Mouse (Mus musculus) kidney, postnatal 10 days (tissue): ENCODE data around the gene Nup54.

Experiments
- DNase-seq: peaks from one replicate; pipeline ENCODE4 v3.0.0; 2021; ENCODE audit warnings: mixed read lengths

The Nup54 gene

DNA sequence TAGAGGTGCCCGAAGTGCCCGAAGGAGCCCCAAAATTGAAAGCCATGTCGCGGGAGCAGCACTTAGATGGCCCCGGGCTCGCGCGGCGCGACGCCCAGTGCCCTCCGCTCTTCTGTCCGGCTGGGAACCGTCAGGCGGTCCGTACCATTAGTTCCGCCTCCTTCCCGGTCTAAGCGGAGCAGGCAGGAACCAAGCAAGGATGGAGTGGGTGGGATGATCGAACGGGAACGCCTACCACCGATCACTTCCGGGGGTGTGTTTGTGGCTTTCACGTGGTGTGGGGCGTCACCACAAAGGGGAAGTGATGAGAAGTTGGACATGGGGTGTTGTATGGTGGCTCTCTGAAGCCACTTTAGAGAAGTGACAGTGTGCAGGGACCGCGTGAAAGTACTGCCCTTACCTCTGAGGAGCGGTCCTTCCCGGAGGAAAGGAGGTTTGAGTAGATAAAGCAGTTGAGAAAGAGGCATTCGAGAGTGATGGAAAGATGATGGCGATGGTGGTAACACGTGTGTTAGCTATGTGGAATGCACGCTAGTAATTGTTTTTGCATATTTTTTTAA lies at the start of gene Nup54:
Nup54 (minus strand) TSS at position 195 of the 560 bp plus-strand sequence.
- peak; percentile 96 for DNase-seq

DNA sequence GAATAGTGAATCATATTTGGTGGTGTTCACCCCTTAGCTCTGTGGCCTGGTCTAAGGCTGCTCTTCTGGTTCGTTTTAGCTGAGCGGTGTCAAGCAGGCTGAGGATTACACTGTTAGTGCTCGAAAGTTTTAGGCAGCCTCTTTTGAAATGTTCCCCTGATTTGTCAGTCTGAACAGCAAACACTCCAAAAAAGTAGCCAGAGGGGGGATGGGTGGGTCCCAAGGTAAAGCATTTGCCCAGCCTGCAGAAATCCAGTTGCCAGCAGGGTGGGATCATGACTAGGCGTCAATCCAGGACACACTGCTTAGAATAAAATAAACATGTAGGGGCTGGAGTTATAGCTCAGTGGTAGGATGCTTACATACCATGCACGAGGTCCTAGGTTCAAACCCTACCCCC lies 37.8 kb upstream of the Nup54 start:
- no peak for DNase-seq

DNA sequence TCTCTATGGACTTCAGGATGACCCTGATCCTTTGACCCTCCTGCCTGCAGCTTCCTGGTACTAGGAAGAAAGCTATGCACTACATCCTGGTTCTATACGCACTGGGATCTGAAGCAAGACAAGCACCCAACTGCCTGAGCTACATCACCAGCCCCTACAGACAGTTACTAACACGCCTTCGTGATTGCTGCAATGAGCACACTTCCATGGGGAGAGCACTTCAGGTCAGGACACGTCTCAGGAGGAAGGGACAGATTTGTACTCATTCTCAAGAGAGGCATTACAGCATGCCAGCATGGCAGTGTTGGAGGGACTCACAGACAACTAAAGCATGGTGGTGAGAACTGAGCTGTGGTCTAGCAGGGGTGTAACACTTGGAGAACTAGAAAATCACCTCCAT lies 36.5 kb upstream of the Nup54 start:
- no peak for DNase-seq

DNA sequence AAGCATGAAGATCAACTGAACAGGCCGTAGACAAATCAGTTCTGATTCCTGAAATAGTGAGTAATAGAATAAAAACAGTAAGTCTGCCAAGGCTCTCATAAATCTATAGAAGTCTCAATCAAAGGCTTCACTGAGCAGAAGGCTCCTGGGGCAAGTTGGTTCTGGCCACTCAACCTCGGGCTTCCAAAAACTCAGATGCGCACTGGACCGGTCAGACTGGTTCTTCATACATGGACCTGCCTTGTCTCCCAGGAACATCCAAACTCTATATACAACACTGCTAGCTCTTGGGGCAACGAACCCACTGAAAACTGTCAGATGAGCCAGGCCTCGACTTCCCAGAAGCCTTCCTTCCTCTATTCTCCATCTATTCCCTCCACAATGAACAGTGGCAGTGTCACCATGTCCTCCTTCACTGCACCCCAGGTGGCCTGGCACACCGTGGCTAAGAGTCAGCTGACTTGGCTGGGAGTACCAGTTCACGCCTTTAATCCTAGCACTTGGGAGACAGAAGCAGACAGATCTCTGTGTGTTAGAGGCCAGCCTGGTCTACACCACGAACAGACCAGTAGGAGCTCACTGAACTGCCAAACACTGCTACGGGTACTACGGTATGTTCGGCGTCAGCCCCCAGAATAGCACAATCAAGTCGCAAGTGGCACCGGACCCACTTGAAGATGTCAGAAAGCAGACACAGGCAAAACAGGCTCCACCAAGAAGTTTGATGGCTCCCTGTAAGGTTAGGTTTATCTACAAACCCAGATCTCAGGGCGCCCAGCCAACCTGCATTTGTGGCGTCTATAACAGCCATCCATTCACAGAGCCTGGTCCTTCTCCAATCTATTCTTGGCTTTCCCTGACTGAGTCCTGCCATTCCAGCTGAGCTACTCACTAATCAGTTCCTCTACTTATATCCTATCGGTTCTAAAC lies 34.4 kb upstream of the Nup54 start:
- peak; percentile 19 for DNase-seq

DNA sequence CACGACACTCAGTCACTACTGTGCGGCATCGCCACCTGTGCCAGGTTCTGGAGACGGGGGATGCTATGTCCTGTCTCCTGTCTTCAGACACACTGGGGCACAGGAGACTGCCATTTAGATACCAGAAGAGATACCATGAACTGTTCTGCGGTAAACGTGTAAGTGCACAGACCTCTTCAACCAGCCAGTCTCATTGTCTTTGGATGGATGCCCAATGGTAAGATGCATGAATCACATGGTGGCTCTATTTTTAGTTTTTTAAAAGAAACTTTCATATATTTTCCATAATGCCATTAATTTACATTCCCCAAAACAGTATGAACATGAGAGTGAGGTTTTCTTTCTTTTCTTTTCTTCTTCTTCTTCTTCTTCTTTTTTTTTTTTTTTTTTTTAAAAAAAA lies 33.2 kb upstream of the Nup54 start:
- no peak for DNase-seq

DNA sequence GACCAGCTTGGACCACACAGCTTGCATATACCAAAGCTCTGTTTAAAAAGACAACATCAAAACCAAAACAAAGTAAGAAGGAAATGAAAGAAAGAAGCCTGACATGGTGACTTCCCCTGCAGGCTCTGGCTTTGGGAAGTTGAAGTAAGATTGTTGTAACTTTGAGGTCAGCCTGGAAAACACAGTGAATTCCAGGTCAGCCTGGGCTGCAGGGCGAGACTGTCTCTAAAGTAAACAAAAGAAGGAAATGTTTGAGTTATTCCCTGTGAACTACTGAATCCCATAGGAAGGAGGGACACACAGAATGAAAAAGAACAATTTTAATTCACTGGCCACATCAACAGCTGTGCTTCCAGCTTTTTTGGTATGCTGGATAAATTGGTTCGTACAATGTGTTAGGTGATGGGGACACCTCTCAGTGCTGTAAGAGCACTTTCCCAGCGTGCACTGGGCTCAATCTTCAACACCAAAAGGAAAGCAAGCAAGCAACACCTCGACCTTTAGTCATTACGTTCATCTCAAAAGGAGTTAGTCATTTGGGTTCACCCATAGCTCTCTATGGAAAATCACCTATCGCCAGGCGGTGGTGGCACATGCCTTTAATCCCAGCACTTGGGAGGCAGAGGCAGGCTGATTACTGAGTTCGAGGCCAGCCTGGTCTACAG lies 32.2 kb upstream of the Nup54 start:
- DNase-seq, result peak; percentile 42

DNA sequence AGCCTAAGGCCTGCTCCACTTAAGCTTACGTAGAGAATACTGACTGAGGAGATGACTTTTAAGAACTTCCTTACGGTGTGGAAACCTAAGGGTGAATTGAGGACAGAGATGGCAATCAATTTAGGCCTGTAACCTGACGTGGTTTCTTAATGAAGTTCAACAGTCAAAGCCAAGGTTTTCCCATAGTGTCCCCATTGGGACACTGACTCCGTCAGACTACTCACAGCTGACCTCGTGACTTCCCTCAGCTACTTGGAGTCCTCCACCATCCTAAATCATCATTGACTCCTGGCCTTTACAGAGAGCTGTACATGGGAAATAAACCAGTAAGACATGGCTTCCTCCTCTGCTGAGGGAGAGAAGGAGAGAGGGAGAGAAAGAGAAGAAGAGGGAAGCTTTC lies 30.5 kb upstream of the Nup54 start:
- DNase-seq, result peak; percentile 19

DNA sequence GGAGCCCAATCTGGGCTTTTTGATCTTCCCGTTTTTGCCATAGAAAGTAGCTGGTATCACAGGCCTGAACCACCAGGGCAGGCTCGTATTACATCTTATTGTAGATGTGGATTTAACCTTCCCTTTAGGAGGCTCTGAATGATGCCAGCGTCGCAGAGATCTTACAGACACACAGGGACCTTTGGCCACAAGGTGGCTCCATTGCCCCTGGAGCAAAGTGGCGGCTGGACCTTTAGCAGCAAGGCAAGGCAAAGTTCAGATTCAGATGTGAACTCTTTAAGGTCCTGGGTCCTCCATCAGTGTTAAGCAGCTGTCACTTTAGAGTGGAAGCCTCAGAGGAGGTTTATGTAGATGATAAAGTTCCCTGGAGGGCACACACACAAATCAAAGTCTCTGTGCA lies 26.3 kb upstream of the Nup54 start:
- peak; percentile 86 for DNase-seq

DNA sequence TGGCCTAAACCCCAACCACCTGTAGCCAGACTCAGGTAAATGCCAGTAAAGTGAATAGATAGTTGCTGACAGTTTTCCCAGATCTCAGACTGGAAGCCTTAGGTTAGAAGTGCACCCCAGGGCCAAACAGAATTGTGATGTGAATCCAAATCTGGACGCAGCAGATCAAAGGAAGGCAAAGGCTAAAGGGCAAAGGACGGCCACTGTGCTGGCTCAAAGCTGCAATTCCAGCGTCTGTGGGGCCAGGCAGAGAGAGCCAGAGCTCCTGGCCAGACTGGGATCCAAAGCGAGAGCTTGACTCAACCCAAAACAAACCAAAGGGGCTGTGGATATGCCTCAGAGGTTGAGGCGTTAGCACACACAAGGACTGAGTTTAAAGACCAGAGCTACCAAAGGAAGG lies 23.7 kb upstream of the Nup54 start:
- peak; percentile 16 for DNase-seq

DNA sequence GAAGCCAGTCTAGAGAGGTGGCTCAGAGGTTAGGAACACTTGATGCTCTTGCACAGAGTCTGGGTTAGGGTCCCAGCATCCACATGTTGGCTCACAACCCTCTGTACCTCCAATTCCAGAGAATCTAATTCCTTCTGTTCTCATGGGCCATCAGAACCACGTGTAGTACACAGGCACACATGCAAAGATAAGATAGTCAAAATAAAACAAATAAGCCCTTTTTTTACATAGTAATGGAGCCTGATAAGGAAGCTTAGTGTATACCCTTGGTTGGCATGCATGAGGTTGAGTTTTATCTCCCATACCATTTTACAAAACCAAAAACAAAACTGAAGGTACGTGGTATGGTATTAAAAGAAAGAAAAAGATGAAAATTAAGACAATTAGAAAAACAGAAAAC lies 22.4 kb upstream of the Nup54 start:
- DNase-seq, result no peak

DNA sequence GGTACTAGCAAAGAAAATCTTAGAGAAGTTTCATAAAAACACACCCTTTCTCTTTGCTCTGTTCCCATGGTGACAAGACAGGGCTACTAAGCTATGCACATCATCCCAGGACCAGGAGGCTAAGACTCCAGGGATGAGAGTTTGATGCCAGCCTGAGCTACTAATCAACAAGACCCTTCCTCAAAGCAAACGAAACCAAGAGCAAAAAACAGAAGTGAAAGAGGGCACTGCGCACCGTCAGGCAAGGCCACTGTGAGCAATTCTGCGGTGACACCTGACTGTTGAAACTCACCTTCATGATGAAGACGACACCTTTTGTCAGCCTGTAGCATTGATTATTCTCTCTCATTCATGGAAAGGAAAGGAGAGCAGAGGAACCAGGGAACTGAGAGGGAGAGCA lies 17.9 kb upstream of the Nup54 start:
- DNase-seq, result no peak

DNA sequence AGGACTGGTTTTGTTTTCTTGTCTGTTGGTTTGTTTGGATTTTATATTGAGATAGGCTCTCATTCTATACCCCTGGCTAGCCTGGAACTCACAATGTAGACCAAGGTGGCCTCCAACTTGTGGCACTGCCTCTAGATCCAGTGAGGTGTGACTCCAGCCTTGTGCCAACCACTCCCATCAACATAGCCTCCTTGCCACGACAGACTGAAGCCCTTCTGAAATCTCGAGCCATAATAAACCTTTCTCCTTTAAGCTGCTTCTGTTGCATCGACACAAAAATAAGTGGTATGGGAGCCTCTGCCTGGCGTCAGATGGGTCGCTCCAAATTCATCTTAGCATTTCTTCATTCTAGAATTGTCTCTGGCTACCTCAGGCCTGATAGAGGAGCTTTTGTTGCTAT lies 11.7 kb upstream of the Nup54 start:
- DNase-seq, result no peak

DNA sequence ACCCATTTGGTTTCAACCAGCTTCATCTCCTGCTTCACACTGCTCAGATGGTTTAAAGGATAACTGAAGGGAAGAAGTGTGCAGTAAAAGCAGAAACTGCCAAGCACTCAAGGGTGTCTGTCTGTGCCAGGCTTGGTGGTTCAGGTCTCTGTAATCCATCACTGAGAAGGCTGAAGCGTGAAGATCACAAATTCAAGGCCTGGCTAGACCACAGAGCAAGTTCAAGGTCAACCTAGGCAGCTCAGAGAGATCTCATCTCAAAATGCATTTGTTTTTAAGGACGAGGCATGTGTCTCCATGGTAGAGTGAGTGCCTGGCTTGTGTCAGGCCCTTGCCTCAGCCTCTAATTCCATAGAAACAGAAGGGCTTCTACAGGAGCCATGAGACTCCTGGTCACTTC lies 10.0 kb upstream of the Nup54 start:
- no peak for DNase-seq

DNA sequence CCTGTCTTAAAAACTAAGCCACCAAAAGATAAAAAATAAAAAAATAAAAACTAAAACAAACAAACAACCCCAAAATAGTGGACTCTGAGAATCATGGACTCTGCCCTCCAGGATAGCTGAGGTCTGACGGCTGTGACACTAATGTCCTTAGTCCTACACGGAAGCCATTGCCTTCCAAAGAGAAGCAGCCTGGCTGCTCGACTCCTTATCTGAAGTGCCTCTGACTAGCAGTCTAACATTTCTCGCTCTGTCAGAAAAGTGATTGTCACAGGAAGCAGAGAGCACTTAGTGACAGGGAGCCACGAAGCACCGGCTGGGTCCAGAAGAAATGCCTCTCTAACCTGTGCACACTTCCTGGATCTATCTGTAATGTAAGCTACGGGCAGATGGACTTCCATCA lies 7.9 kb upstream of the Nup54 start:
- no peak for DNase-seq

DNA sequence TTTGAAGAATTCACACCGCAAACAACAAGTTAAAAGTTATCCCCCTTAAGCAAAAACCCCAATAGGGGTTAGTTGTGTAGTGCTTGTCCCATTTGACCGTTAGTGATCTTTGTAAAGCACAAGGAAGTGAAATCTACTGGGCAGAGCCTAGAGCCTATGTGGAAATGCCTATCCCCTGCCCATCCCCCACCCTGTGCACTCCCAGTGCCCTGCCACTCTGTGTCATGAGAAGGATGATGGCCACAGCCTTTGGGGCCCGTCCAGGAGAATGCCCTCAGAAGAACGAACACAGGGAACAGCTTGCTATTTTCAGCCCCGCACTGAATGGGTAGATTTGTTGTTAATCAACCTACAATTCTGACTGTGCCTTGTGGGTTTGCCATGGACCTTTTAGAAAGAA lies 6.5 kb upstream of the Nup54 start:
- peak; percentile 23 for DNase-seq

DNA sequence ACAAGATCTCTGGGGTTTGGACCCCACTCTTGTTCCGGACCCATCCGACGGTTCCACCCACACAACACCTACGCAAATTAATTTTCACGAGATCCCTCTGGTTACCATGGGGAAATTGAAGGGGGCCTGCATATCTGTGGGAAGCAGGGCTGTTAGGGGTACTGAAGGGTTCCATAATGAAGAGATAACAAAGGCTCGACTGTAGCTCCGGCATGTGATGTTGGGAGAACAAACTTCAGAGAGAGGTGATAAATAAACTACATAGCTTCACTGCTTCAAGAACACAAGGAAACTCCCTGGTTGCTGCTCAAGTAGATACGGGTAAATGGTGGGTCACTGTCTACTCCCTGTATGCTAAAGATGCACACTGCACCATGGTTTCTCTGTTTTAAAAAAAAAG lies 3.5 kb upstream of the Nup54 start:
- DNase-seq, result no peak

DNA sequence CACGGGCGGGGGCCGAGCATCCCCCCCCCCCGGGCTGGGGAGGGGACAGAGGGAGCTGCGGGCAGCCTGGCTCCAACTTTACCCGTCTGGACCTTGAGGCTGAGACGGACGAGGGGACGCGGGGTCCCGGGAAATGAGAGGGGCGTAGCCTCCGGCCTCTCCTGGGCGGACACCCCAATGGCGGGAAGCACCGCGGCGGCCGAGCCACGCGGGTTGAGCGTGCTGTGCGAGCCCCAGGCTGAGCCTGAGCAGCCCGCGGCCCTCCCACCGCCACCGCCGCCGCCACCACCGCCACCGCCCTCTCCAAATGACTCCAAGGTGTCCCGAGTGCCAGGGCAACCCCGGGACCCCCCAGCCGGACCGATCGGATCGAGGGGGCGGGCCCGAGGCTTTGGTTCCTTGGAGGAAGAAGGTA lies 441 bp downstream of the Nup54 start:
- DNase-seq, result no peak

DNA sequence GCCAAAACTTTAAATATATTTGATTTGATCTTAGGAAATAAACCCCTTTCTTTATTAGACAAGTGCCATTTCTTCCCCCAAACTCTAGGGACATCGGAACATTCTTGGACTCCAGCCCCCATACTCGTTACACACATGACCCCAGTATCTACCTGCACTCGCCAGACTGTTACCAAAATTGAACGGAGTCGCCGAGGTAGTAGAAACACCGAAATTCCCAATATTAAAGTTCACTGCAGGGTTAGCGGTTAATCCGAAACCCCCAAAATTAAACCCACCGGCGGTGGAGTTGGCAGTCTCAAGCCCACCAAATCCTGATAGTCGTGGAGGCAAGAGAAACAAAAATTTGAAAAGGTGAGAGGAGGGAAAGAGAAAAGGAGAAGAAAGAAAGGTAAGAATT lies 949 bp downstream of the Nup54 start:
- no peak for DNase-seq

DNA sequence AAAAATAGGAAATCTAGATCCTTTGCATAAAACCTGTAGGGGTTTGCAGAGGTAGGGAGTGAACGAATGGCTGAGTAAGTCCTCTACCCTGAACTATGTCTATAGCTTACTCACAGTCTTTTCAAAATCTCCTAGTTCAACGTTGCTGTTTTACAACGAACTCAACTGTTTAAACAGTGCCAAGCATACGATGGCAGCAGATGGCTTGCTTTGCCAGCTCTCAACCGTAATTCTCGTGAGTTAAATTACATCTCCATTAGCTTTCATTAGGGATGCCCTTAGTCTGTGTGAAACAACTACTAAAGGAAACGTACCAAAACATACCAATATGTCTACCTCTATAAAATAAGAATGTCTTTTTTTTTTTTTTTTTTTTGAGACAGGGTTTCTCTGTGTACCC lies 3.4 kb downstream of the Nup54 start:
- DNase-seq, result no peak

DNA sequence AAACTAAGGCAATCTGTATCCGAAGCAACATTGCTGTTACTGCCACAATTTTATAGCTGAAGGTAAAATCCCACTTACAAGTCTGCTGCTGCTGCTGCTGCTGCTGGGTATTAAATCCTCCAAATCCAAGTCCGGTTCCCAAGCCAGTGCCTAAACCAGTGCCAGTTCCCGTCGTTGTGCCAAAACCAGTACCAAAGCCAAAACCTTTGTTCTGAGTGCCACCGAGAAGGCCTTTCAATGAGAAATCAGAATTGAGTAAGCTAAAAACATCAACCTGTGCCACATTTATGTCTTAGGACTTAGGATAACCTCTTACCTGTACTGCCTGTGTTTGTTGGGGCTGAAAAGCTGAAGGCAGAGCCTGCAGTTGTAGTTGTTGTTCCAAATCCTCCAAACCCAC lies 4.3 kb downstream of the Nup54 start:
- DNase-seq, result no peak

DNA sequence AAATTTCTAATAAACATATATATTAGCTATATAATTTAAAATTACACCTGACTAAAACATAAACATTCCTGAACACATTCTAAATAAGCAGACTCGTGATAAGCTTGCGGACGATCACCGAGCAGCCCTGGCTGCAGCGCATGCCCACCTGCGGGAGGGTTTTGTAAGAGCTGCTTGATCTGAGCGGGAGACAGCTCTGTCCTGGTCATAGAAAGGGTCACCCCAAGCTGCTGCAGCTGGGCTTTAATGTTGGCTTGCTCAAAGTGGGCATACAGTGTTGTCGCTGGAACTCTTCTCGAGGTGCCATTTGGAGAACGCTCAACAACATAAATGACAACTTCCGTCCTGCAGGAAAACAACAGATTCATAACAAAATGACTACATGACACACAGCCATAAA lies 10.9 kb downstream of the Nup54 start:
- DNase-seq, result no peak

DNA sequence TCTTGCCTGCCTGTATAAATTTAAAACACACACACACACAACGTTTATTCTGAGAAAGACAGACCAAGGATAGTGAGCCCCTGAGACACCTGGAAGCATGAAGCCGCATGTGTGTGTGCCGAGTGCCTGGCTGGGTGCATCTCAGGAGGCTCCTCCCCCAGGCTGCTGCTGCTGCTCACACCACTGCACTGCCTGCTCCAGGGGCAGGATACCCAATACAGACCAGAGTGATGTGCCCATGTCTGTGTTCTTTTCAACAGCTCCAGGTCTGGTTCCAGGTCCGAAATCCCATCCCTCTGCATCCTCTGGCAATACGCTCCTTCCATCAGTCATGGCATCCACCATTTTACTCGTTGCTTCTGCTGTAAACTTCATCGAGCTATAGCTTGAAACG lies 21.0 kb downstream of the Nup54 start:
- DNase-seq, result no peak

DNA sequence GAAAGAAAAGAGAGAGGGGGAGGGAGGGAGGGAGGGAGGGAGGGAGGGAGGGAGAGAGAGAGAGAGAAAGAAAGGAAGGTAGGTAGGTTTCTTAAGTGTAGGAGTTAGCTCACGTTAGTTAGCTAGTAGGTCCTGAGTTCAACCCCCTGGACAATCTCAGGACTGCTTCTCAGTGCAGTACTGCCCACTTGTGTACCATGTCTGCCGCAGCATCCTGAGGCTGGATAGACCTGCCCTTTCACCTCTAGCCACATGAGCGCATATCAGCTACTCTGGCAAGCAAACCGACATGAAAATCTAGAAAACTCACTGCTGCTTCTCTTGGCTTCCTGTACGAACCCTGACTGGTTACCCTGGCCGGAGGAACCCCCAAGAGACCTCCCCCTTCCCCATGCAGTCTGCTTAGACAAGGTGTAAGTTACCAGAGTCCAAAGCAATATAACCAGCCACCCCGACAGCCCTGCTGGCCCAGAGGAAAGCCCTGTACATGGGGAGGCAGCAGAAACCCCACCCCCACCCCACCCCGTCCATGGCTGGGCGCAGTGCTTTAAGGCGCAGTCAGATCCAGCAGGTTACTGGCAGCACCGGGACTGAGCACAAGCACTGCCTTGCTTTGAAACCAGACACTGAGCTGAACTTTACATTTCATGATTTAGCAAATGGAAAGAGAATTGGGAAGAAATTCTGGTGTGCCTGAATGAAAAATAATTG lies 21.6 kb downstream of the Nup54 start:
- DNase-seq, result no peak
